10 mouse cellular contexts compared by ENCODE assay signal in the genomic region with DNA sequence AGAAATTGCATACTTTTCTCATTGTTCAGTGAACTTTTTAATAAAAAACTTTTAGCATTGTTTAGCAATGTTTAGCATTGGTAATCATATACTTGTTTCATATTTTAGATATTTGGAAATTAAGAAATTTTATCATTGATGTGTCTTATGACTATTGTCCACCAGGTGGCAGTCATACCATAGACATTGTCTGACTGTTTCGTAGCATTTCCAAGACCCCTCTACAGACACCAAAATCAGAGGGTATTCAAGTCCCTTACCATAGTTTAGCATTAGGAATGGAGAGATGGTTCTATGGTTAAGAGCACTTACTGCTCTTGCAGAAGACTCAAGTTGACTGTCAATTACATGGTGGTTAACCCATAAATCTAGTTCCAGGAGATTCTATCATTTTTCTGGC. TPM values are rescaled to one million over a fixed set of nuclear protein-coding genes. Genes with fewer than 3 reads are reported as not detected.
A peak's percentile ranks its signal among the peaks of the same experiment; 100 is the strongest.
DNase-seq lines count a peak whose midpoint lies in the region; ATAC-seq lines count a peak whose summit lies in the region.
"Had no signal": no experiment of that assay in that cellular context is flagged by ENCODE, and none has a peak within 500 bp of the region (broad histone marks: within the 10 kb centered on the region; RNA-seq: fewer than 3 reads in every experiment).

No protein-coding gene starts in this region.

- H3K36me3 ChIP-seq in hindbrain, embryonic 14.5 days (replicated peaks; ENCODE audit: control insufficient read depth, insufficient read depth) = no peaks in the 10 kb centered on the region
- no peaks in the 10 kb centered on the region for H3K36me3 ChIP-seq in hindbrain, embryonic 12.5 days
- H3K36me3 ChIP-seq: heart, embryonic 15.5 days; lung, embryonic 15.5 days had no signal

- no peaks in the 10 kb centered on the region for H3K4me1 ChIP-seq in hindbrain, embryonic 14.5 days (replicated peaks; ENCODE audit: control insufficient read depth, insufficient read depth, low read length)
- H3K4me1 ChIP-seq in hindbrain, embryonic 12.5 days = no peaks in the 10 kb centered on the region
- H3K4me1 ChIP-seq: heart, embryonic 15.5 days; lung, embryonic 15.5 days had no signal

- no peak overlapping the region for H3K4me3 ChIP-seq in hindbrain, embryonic 14.5 days (replicated peaks; ENCODE audit: low read length)
- H3K4me3 ChIP-seq in hindbrain, embryonic 12.5 days = no peak overlapping the region
- H3K4me3 ChIP-seq: heart, embryonic 15.5 days; lung, embryonic 15.5 days had no signal

- no peak overlapping the region for H3K27ac ChIP-seq in hindbrain, embryonic 14.5 days
- no peak overlapping the region for H3K27ac ChIP-seq in hindbrain, embryonic 12.5 days
- H3K27ac ChIP-seq: heart, embryonic 15.5 days; lung, embryonic 15.5 days had no signal

- no peak; the same call in 1 of the 2 replicates for ATAC-seq in hindbrain, embryonic 14.5 days (ENCODE audit: low FRiP score)
- no peak for ATAC-seq in hindbrain, embryonic 12.5 days (ENCODE audit: low FRiP score)
- no peak for ATAC-seq in frontal cortex, adult (ENCODE audit: low TSS enrichment)

- H3K9me3 ChIP-seq in hindbrain, embryonic 14.5 days (ENCODE audit: control insufficient read depth, low read length) = no peaks in the 10 kb centered on the region
- no peaks in the 10 kb centered on the region for H3K9me3 ChIP-seq in hindbrain, embryonic 12.5 days (replicated peaks)
- H3K9me3 ChIP-seq: heart, embryonic 15.5 days; lung, embryonic 15.5 days had no signal

- WGBS in hindbrain, embryonic 14.5 days = 16% methylated on average over 1 of the region's 1 CpGs
- 17% methylated on average over 1 of the region's 1 CpGs for WGBS in hindbrain, embryonic 12.5 days

- H3K9ac ChIP-seq in hindbrain, embryonic 14.5 days = no peak overlapping the region
- H3K9ac ChIP-seq in hindbrain, embryonic 12.5 days = no peak overlapping the region
- H3K9ac ChIP-seq: heart, embryonic 15.5 days; lung, embryonic 15.5 days had no signal

- H3K4me2 ChIP-seq in hindbrain, embryonic 14.5 days (replicated peaks) = no peak overlapping the region
- H3K4me2 ChIP-seq in hindbrain, embryonic 12.5 days (replicated peaks) = no peak overlapping the region
- H3K4me2 ChIP-seq: heart, embryonic 15.5 days; lung, embryonic 15.5 days had no signal

- DNase-seq in hindbrain, embryonic 14.5 days (ENCODE audit: low spot score) = peak; percentile 76
- DNase-seq in right cerebral cortex, postnatal 4 days = peak; percentile 12
- no peak for DNase-seq in right cerebral cortex, adult 18-20 months
- peak; percentile 62 for DNase-seq in embryo, embryonic 11 days
- no peak for DNase-seq in urinary bladder, adult 2 months (ENCODE audit: low spot score)
- no peak for DNase-seq in kidney, postnatal 25 days

- no peaks in the 10 kb centered on the region for H3K27me3 ChIP-seq in hindbrain, embryonic 14.5 days (ENCODE audit: control insufficient read depth, insufficient read depth, low read length)
- no peaks in the 10 kb centered on the region for H3K27me3 ChIP-seq in hindbrain, embryonic 12.5 days
- H3K27me3 ChIP-seq: heart, embryonic 15.5 days; lung, embryonic 15.5 days had no signal

RNA-seq across cellular contexts. Expression of gene Ppp4r3a, which starts 39.5 kb away (rescaled TPM):
- 29.1 and 33.6 TPM in 2 replicates for polyA plus RNA-seq in hindbrain, embryonic 14.5 days (2014; fragmentation: Nextera tagmentation; extraction: Ambion mirVana)
- polyA plus RNA-seq in hindbrain, embryonic 12.5 days (2016; fragmentation: Nextera tagmentation; extraction: Ambion mirVana) = 67.6 and 74.7 TPM in 2 replicates
- polyA plus RNA-seq in urinary bladder, adult 2 months (2012; rRNA removed) = 31.2 and 33.4 TPM in 2 replicates

Comparison
In these comparisons a context has a peak if more than half of its experiments do, and no peak if none do; other contexts are left out.
1. DNase-seq: peak in hindbrain, embryonic 14.5 days (single experiment), right cerebral cortex, postnatal 4 days (single experiment) and embryo, embryonic 11 days (single experiment); none in right cerebral cortex, adult 18-20 months (single experiment), urinary bladder, adult 2 months (single experiment) and kidney, postnatal 25 days (0 of 2).